In the genomic region with DNA sequence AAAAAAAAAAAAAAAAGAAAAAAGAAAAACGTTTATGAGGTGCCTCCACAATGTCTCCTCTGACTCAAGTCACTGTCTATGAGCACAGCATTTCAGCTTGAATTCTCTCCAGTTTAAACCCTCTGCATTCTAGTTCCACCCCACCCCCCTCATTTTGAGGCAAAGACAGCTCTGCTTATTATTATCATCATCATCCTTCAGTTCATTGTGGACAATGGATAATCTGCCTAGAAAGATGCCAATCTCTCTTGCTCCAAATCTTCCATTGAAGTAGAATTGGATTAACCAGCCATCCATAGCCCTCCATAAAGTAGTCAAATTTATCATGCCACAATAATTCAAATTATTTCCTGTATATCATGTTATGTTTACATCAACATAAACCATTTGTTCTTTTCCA, we compare ENCODE assay signal across 16 mouse cellular contexts.
"Had no signal": no experiment of that assay in that cellular context is flagged by ENCODE, and none has a peak within 500 bp of the region (broad histone marks: within the 10 kb centered on the region; RNA-seq: fewer than 3 reads in every experiment).

No protein-coding gene starts in this region.

- ATAC-seq: liver, embryonic 12.5 days; midbrain, embryonic 13.5 days had no signal

- H3K27ac ChIP-seq: limb, embryonic 10.5 days; limb, embryonic 13.5 days; liver, embryonic 12.5 days; liver, embryonic 15.5 days; macrophage; midbrain, embryonic 13.5 days; stomach, embryonic 15.5 days had no signal

- H3K4me2 ChIP-seq: limb, embryonic 13.5 days; liver, embryonic 12.5 days; liver, embryonic 15.5 days; midbrain, embryonic 13.5 days; stomach, embryonic 15.5 days had no signal

- H3K36me3 ChIP-seq: limb, embryonic 10.5 days; limb, embryonic 13.5 days; liver, embryonic 12.5 days; liver, embryonic 15.5 days; midbrain, embryonic 13.5 days; stomach, embryonic 15.5 days had no signal

- H3K9me3 ChIP-seq: limb, embryonic 10.5 days; limb, embryonic 13.5 days; liver, embryonic 12.5 days; liver, embryonic 15.5 days; midbrain, embryonic 13.5 days; stomach, embryonic 15.5 days had no signal

- H3K4me3 ChIP-seq: limb, embryonic 10.5 days; limb, embryonic 13.5 days; liver, embryonic 12.5 days; liver, embryonic 15.5 days; midbrain, embryonic 13.5 days; stomach, embryonic 15.5 days had no signal

- H3K4me1 ChIP-seq: limb, embryonic 10.5 days; limb, embryonic 13.5 days; liver, embryonic 12.5 days; liver, embryonic 15.5 days; midbrain, embryonic 13.5 days; stomach, embryonic 15.5 days had no signal

- DNase-seq: kidney, adult 18-20 months; kidney, postnatal 4 days; layer of hippocampus, adult 9-11 months; layer of hippocampus, postnatal 36 days; liver; lung, adult 18-20 months; right cerebral cortex, postnatal 25 days; spleen, adult 18-20 months; thymus, postnatal 25 days had no signal

- H3K9ac ChIP-seq: limb, embryonic 13.5 days; liver, embryonic 12.5 days; liver, embryonic 15.5 days; midbrain, embryonic 13.5 days; stomach, embryonic 15.5 days had no signal

- H3K27me3 ChIP-seq: liver, embryonic 12.5 days; liver, embryonic 15.5 days; stomach, embryonic 15.5 days had no signal
